Mouse (Mus musculus) megakaryocyte, adult 5-6 weeks (primary cell): ENCODE data around the gene Slc25a11. TPM values are rescaled to one million over a fixed set of nuclear protein-coding genes. Genes with fewer than 3 reads are reported as not detected.

Experiments used
- ATAC-seq: 2 replicates; pipeline ENCODE4 v1.8.0; 2016; ENCODE audit warnings: mild to moderate bottlenecking, inconsistent platforms; ENCODE audit not compliant: poor library complexity, severe bottlenecking
- total RNA-seq, 2 experiments: library from RNA; stranded (forward) in 1 of 2; stranded (reverse) in 1 of 2; fragments of 153-499, 151-499 nt in 1 of 2; fragments of 221-1000, 200-1000 nt in 1 of 2; gene quantifications; 2 replicates each; pipeline versions ENCODE4 v1.2.3 to v1.2.4; 2015 to 2017

Slc25a11 gene
- total RNA-seq, 2 experiments from 2014 or later, result 66.1 to 78.9 TPM

DNA sequence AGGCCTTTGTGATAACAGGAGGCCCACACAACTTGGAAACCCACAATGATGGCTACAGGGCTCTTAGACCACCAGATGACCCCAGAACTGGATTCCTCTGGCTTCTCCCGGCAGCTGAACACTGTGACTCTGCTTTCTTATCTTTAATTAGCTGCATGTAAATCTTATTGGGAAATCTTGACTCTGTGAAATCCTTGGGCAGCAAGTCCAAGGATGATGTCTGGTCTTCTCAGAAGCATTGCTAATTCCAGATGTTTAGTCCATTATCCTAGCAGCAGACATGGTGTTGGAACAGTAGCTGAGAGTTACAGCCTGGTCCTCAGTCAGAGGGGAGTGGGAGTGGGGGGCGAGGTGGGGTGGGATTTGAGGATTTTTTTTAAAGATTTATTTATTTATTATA, 18.8 kb downstream of the Slc25a11 start:
- ATAC-seq, result no peak

DNA sequence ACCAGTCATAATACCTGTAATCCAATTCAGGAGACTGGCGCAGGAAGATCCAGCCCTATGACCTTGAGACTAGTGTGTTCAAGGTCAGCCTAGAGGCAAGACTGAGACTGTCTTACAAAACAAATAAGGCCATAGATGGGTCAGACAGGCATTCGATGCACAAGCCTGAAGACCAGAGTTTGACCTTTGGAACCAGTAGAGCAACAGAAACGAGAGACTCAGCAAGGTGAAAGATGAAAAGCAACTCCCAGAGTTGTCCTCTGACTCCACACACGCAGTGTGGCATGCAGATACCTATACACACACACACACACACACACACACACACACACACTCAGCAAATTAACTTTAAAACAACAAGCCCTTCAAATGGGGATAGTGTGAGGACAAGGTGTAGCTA, 20.4 kb downstream of the Slc25a11 start:
- no peak for ATAC-seq

DNA sequence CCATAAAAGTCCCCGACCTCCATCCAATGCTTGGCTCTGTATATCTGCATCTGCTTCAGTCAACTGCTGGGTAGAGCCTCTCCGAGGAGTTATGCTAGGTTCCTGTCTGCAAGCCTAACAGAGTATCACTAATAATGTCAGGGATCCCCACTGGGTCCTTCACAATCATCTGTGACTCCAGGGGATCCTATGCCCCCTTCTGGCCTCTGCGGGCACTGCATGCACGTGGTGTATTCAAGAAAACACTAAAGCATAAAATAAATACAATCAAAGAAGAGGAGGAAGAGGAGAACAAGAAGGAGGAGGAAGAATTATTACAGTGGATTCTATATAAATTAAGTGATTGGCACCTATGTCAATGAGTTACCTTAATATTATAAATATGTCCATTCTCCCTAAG, 21.8 kb downstream of the Slc25a11 start:
- ATAC-seq, result peak; percentile 77

DNA sequence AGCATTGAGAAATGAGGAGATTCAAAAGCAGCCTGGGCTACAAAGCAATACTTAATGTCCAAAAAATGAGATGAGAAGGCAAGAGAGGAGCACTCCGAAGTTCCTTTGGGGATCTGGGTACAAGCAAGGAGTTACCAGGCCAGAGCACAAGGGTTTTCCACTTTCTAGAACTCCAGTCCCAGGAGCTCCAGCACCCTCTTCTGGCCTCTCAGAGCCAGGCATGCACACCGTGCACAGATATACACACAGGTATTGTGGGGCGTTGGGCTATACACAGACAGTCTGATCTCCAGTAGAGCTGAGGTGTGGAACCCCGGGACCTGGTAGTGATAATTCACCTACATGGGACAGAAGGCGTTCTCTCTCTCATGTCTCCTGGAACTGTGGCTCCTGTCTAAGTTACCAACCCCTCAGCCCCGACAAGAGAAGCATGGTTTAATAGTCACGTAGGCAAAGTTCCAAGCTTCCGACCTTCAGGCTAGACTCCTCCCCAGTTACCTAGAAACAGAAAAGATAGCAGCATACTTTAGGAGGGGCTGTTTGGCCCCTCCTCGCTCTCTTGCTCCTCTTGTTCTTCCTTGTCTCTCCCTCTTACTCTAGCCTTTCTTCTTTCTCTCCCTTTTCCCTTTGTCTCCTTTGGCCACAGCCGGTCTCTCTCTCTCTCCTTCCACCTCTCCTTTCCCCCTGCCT, 24.1 kb downstream of the Slc25a11 start:
- no peak for ATAC-seq

DNA sequence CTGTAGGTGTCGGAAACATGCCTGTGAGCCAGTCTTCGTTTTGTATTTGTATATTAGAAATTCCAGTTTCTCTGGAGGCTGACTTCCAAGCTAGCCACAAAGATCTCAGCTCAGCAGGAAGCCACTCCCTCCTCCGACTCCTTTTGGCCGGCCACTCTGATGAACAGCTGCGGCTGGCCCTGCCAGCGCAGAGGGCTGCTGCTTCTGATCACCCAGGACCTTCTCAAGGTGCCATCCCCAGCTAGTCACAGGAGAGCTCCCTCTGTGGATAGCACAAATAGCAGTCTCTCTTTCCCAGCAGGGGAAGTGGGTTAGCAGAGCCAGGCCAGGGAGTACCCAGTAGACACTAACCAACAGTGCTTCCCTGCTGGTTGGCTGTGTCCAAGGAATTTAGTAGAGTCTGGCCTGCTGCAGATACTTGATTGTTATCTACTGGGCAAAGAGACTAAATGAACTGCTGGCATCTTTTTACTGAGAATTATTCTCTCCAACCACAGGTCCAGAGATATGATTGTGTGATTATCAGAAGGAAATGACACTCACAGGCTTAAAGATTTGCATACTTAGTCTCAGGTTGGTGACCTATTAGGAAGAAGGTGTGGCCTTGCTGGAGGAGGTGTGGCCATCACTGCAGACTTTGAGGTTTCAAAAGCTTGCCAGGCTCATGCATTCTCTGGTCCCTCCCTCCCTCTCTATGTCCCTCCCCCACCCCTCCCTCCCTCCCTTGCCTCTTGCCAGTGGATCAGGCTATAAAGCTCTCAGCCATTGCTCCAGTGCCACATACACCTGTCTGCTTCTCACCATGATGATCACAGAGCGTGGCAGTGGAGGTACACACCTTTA, 25.1 kb downstream of the Slc25a11 start:
- peak; percentile 35; the same call in 1 of the 2 replicates for ATAC-seq

DNA sequence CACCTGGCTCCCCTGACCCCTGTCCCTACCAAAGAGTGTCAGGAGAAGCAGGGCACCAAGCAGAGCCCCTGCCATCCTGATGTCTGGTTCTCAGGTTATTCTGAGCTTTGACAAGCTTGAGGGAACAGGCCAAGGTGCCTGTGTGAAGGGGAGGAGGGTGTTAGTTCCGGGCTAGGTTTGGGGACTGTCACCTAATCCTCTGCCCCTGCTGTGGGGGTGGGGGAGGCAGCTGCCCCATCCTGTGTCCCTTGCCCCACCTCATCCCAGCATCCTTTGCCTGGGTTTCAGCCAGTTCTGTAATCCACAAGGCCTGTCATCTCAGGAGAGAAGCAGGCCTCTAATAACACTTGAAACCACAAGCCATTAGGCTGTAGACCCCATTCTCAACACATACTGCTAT, 28.2 kb downstream of the Slc25a11 start, which contains the start of gene Chrne:
Chrne (minus strand) TSS at position 116 of the 400 bp plus-strand sequence.
- ATAC-seq, result no peak

DNA sequence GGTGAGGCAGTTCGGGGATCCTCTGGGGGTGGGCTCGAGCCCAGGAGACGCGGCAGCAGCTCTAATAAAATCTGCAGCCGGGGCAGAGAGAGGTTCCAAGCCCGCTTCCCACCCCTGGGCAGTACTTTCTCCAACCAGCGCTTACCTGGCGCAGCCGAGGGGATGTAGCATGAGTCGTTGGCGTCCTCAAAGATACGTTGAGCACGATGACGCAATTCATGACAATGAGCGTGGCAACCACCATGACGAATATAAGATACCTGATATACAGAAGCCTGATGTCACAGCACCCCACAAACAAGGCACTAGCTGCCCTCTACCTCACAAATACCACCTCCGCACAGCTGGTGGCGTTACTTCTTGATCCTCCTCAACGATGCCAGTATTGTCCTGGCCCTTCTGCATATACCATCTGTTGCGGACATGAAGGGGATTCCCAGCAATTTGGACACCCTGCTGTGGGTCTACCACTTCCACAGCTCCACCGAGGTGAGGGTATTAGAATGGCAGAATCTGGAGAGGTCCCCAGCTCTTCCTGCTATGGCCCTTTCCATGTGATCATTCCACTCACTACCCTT, 31.7 kb downstream of the Slc25a11 start, which contains the start of gene 4930544D05Rik:
4930544D05Rik (plus strand) TSS at position 333 of the 578 bp plus-strand sequence.
- ATAC-seq, result peak; percentile 41

DNA sequence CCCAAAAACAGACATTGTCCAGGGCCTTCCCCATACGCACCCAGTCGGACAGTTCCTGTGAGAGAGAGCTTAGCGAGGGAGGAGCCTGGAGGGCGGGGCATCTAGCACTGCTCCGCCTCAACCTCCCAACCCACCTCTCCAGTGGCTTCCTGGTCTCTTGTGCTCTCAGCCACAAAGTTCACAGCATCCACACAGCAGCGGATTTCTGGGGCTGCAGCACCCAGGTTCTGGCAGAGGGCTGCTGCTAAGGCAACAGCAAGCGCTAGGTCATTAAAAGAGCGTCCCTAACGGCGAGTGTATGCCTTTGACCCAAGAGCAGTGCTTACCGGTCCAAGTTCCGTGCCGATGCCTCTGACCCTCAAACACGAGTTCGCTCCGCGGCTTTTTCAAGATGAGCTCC, 32.2 kb downstream of the Slc25a11 start:
- ATAC-seq, result peak; percentile 98

DNA sequence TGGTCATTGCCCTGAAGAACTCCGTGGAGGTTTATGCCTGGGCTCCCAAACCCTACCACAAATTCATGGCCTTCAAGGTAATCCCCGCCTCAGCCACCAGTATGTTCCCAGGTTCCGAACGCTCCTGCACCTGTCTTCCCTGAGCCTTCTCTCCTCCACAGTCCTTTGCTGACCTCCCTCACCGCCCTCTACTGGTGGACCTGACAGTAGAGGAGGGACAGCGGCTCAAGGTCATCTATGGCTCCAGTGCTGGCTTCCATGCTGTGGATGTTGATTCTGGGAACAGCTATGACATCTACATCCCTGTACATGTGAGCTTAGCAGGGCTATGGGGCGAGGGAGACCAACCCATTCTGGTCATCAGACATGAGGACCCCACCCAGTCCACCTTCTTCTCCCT, 34.8 kb downstream of the Slc25a11 start:
- no peak for ATAC-seq

DNA sequence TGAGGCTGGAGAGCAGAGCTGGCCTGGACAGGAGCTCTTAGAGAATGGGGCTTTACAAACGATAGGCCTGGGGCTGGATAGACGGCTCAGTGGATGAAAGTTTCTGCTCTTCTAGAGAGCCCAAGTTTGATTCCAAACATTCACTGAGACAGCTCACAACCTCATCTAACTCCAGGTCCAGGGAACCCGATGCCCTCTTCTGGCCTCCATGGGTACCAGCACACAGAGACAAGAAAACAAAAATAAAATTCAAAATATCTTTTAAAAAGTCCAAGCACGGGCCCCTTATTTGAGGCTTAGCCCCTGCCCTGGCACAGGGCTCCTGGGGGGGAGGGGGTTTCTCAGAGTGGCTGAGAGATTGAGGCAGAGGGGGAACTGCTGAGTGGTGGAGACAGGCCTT, 36.5 kb downstream of the Slc25a11 start:
- no peak for ATAC-seq

DNA sequence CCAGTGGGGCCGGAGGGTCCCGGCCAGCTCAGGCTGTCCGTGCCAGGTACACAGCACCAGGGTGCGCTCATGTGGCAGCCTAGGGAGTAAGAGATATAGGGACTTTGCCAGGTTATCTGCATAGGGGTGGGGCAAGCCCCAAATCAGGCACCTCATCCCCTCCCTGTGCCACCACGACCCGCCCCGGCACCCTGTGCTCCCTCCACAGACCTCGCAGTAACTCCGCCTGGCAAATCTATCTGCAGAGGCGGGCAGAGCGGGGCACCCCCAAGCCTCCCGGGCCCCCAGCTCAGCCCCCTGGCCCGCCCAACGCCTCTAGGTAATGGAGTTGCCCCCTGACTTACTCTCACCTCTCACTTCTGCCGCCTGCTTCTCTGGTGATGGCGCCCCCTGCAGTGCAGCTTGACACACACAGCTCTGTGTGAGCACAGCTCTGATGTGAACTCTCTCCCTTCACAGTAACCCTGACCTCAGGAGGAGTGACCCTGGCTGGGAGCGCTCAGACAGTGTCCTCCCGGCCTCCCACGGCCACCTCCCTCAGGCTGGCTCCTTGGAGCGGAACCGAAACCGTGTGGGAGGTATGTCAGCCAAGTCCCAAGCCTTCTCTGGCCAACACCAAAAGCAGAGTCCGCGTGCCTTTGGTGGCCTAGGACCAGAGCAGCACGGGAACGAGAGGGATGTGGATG, 38.8 kb downstream of the Slc25a11 start:
- no peak for ATAC-seq

DNA sequence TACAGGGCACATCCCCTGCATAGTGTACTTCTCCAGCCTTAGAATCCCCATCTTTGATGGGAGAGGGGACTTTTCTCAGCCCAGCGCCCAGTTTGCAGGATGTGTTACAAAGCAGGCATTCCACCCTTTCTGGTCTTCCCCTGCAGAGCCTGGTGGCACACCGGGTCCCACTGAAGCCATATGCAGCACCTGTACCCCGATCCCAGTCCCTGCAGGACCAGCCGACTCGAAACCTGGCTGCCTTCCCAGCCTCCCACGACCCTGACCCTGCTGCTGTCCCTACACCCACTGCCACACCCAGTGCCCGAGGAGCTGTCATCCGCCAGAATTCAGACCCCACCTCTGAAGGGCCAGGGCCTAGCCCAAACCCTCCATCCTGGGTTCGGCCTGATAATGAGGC, 39.7 kb downstream of the Slc25a11 start:
- no peak for ATAC-seq

DNA sequence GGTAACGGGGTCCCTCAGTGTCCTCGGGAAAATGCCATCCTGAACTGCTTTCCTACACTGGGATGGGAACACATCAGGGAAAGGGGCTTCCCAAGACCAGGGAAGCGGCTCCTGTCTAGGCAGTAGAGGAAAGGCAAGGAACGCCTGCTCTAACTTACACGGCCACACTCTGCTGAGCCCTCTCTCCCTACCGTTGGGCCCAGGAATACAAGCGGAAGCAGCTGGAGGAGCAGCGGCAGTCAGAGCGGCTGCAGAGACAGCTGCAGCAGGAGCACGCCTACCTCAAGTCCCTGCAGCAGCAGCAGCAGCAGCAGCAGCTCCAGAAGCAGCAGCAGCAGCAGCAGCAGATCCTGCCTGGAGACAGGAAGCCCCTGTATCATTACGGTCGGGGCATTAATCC, 40.6 kb downstream of the Slc25a11 start:
- ATAC-seq, result no peak

DNA sequence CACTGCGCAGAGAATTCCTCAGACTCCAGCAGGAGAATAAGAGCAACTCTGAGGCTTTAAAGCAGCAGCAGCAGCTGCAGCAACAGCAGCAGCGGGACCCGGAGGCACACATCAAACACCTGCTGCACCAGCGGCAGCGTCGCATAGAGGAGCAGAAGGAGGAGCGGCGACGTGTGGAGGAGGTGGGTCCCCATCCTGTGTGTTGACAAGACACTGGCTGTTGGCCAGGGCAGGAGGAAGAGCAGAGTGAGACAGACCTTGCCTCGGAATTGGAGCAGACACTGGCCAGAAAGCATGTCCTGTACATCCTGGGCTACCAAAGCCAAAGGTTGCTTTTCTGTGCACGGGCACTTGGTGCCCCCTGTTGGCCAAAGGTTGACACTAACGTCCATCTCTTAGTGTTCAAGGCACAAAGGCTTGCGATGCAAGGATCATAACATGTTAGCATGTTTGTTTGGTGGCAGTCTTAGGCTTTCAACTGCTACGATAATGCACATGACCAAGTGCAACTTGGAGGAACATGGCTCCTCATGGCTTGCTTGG, 42.2 kb downstream of the Slc25a11 start:
- peak; percentile 78 for ATAC-seq

DNA sequence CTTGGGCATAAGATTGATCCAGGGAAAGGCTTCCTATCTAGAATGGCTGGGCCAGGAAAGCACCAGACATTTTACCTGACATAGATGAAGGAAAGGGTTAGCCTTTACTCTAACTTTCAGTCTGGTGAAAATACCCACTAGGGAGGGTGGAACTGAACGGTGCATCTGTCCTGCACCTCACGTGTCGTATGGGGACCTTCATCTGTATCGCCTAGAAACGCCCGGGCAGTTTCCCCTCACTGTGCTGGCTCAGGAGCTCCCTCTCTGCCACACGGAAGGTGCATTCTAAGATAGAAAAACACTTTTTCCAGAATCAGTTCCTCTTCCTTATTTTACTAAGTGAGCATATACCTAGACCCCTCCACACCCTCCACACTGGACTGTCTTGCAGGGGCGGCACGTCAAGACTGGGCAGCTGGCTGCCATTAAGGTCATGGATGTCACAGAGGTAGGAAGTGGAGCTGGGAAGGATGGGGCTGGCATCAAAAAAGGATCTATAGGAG, 48.8 kb downstream of the Slc25a11 start:
- ATAC-seq, result peak; percentile 31; the same call in 1 of the 2 replicates

DNA sequence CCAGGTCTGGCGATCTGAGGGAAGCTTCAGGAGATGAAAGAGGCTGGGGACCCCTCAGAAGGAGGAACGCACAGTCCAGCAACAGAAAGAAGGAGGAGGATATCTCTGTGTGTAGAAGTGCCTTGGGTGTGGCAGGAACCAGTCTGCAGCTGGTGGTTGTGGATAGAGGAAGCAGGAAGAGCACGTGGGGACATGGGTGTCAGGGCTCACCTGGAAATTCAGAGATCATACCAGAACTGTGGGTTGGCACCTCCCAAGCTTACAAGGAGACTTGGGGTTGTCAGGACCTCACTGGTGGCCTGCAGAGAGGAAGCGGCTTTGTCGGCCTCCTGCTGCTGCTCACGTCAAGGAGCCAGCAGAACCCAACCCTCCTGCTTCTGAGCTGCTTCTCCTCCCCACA, 50.0 kb downstream of the Slc25a11 start:
- ATAC-seq, result peak; percentile 41

DNA sequence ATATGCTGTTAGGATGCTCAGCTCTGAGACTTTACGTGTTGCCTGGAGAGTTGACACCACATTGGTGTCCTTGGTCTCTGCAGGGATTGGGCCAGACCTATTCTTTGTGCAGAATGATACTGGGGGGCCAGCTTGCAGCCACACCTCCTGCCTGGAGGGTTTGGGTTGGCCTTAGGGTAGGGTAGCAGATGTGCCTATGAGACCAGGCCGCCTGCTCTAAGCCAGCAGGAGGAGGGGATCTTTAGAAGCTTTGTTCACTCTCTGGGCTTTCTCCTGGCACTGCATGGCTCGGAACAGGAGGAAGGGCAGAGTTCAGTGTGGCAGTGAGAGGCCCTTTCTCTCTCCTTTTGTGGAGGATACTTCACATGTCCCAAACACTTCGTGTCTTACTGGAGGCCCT, 51.2 kb downstream of the Slc25a11 start:
- no peak for ATAC-seq

DNA sequence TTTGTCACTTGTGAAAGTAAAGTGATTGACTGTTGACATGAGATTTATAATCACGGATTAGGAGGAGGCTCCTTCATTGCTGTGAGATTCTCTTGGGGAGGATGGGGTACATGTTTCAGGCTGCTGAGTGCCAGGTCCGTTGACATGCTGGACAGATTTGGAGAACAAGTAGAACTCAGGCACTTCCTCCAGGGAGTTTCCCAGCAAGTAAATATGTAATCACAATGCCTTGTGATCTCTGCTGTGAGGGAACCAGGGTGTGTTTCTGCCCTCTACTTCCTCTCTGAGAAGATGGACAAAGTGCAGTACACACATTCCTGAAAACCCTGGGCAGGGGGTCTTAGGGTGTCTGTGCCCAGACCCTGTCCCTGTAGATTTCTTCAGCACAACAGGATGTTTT, 51.6 kb downstream of the Slc25a11 start:
- peak; percentile 60 for ATAC-seq

DNA sequence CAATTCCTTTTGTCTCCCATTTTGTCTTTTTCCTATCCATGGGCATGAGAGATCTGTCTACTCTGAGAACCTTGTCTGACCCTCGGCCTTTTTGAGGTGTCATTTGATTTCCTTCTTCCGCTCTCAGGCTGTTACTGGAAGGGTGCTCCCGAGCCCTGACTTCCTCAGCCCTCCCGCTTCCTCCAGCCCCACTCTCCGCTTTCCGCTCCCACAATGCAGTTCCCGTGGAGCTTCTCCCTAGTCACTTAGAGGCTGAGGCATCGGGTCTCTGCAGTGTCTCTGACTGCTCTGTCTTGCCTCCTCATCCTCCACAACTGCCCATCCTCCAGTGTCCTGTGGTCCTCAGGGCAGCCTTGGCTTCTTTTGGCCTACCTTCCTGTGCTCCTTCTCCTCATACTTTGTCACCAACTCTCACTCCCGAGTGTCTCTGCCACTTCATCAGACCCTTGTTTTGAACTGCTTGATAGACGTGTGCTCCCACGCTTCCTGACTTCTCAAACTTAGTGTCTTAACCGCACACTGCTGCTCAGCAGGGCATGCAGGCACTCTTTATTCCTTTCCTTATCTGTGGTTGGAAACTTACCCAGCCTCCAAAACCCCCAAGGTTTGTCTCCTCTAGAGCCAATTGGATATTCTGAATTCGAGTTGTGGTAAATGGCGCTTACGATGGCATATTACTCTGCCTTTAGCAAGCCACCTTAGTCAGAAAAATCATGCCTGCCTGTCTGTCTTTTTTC, 52.9 kb downstream of the Slc25a11 start:
- ATAC-seq, result no peak
